Mouse (Mus musculus) fibroblast of lung, adult 2 months (primary cell): ENCODE measurements around the gene Zfp961.
"Not testable (repeated sequence)": the region's sequence is repeated elsewhere in the genome, so short reads cannot be mapped to it uniquely, and the experiment has no call there.

Source experiments
- DNase-seq: peaks from one replicate; pipeline ENCODE4 v3.0.0-alpha.2; 2011; ENCODE audit warnings: low read depth

Zfp961 gene

GRCm38 (mm10) chr8:71950482-71951221 is at the start of gene Zfp961:
TSS of gene Zfp961 (plus strand) at chr8:71951038.
- DNase-seq = peak; percentile 88

- DNase-seq = not testable (repeated sequence)
These were observed 47.8 kb upstream of the Zfp961 start for GRCm38 (mm10) chr8:71903084-71903483.

- DNase-seq = no peak
These were observed 44.0 kb upstream of the Zfp961 start for GRCm38 (mm10) chr8:71906809-71907208.

GRCm38 (mm10) chr8:71907798-71908257 is 43.0 kb upstream of the Zfp961 start:
- DNase-seq = no peak

- DNase-seq = peak; percentile 73
These were observed 42.3 kb upstream of the Zfp961 start, which contains the start of the genes Zfp882 and Zfp617 for GRCm38 (mm10) chr8:71908309-71909261. TSS of gene Zfp882 (plus strand) at chr8:71908608. TSS of gene Zfp617 (plus strand) at chr8:71908635.

- no peak for DNase-seq
These were observed 38.6 kb upstream of the Zfp961 start for GRCm38 (mm10) chr8:71912286-71912685.

GRCm38 (mm10) chr8:71922567-71923401 is 28.1 kb upstream of the Zfp961 start:
- DNase-seq = peak; percentile 86

GRCm38 (mm10) chr8:71925791-71926190 is 25.0 kb upstream of the Zfp961 start:
- DNase-seq = no peak

GRCm38 (mm10) chr8:71926551-71926950 is 24.3 kb upstream of the Zfp961 start:
- no peak for DNase-seq

GRCm38 (mm10) chr8:71927779-71928178 is 23.1 kb upstream of the Zfp961 start:
- no peak for DNase-seq

GRCm38 (mm10) chr8:71938037-71938436 is 12.8 kb upstream of the Zfp961 start:
- not testable (repeated sequence) for DNase-seq

GRCm38 (mm10) chr8:71940293-71941208 is 10.3 kb upstream of the Zfp961 start:
- DNase-seq = no peak

GRCm38 (mm10) chr8:71941776-71942175 is 9.1 kb upstream of the Zfp961 start:
- no peak for DNase-seq

- no peak for DNase-seq
These were observed 2.2 kb upstream of the Zfp961 start for GRCm38 (mm10) chr8:71948624-71949023.

- no peak for DNase-seq
These were observed 761 bp downstream of the Zfp961 start for GRCm38 (mm10) chr8:71951436-71952161.

- DNase-seq = no peak
These were observed 1.7 kb downstream of the Zfp961 start for GRCm38 (mm10) chr8:71952489-71952888.

GRCm38 (mm10) chr8:71952961-71953700 is 2.3 kb downstream of the Zfp961 start:
- DNase-seq = not testable (repeated sequence)

- no peak for DNase-seq
These were observed 3.8 kb downstream of the Zfp961 start for GRCm38 (mm10) chr8:71954666-71955065.

GRCm38 (mm10) chr8:71960483-71960882 is 9.6 kb downstream of the Zfp961 start:
- DNase-seq = no peak
